Mouse (Mus musculus): ENCODE measurements around the gene Ppm1h. TPM values are rescaled to one million over a fixed set of nuclear protein-coding genes. Genes with fewer than 3 reads are reported as not detected.

Ppm1h gene
- polyA plus RNA-seq (2015; fragmentation: Nextera tagmentation; extraction: Ambion mirVana): 7.1 and 7.6 TPM in 2 replicates

- ATAC-seq (ENCODE audit: borderline replicate concordance, extremely low read depth, low FRiP score, low TSS enrichment): peak; percentile 85
- WGBS: under 1% methylated on average over 72 of the region's 94 CpGs
- H3K9ac ChIP-seq: peak within 1 kb of the TSS; percentile 83
- peak within 1 kb of the TSS; percentile 84 for H3K4me3 ChIP-seq
- H3K36me3 ChIP-seq: no peaks in the 10 kb centered on the region
- H3K27ac ChIP-seq: peak within 1 kb of the TSS; percentile 66
- peak within 1 kb of the TSS; percentile 91 for H3K4me2 ChIP-seq
- no peaks in the 10 kb centered on the region for H3K9me3 ChIP-seq
- H3K27me3 ChIP-seq: peaks cover 24% of the 10 kb centered on the region
- peaks cover 13% of the 10 kb centered on the region; the same call in 1 of the 2 replicates for H3K4me1 ChIP-seq
These were observed at the start of gene Ppm1h for GRCm38 (mm10) chr10:122678541-122679436. Gene Ppm1h, plus strand, starts transcription at chr10:122678762.

GRCm38 (mm10) chr10:122629003-122629402, 49.6 kb upstream of the Ppm1h start:
- WGBS: 45% methylated on average over 4 of the region's 4 CpGs
- Histone ChIP-seq H3K4me1 (no peaks in the 10 kb centered on the region), H3K9ac (no peak overlapping the region), H3K27ac (no peak overlapping the region), H3K4me3 (no peak overlapping the region), H3K36me3 (no peaks in the 10 kb centered on the region), H3K27me3 (no peaks in the 10 kb centered on the region), H3K9me3 (no peaks in the 10 kb centered on the region), H3K4me2 (no peak overlapping the region)
- no peak for ATAC-seq (ENCODE audit: borderline replicate concordance, extremely low read depth, low FRiP score, low TSS enrichment)

DNA sequence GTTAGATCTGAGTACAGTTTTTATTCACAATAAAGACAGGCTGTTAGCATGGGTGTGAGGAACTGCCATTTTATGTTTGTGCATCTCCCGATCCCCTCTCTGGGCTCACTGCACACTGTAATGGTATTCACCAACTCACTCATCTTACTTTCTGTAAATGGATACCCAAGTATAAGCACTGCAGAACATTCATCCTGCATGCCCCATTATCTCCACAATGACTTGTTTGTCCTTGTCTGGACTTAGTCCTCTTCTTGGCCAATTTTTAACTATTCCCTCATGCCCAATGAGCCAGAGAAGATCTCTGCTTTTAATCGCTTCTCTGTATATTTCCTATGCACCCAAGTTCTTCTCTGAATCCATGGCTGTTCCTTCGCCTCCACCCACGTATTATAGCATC, 38.7 kb upstream of the Ppm1h start:
- ATAC-seq (ENCODE audit: borderline replicate concordance, extremely low read depth, low FRiP score, low TSS enrichment): no peak
- Histone ChIP-seq H3K36me3 (no peaks in the 10 kb centered on the region), H3K4me1 (no peaks in the 10 kb centered on the region), H3K27ac (no peak overlapping the region), H3K4me2 (no peak overlapping the region), H3K27me3 (no peaks in the 10 kb centered on the region), H3K9ac (no peak overlapping the region), H3K4me3 (no peak overlapping the region), H3K9me3 (no peaks in the 10 kb centered on the region)
- 84% methylated on average over 4 of the region's 4 CpGs for WGBS

- Histone ChIP-seq H3K9ac (no peak overlapping the region), H3K36me3 (no peaks in the 10 kb centered on the region), H3K27ac (no peak overlapping the region), H3K4me3 (no peak overlapping the region), H3K4me1 (no peaks in the 10 kb centered on the region), H3K4me2 (no peak overlapping the region), H3K9me3 (no peaks in the 10 kb centered on the region), H3K27me3 (no peaks in the 10 kb centered on the region)
- 70% methylated on average over 8 of the region's 8 CpGs for WGBS
- ATAC-seq (ENCODE audit: borderline replicate concordance, extremely low read depth, low FRiP score, low TSS enrichment): no peak
These were observed 37.2 kb upstream of the Ppm1h start for GRCm38 (mm10) chr10:122641263-122641795.

DNA sequence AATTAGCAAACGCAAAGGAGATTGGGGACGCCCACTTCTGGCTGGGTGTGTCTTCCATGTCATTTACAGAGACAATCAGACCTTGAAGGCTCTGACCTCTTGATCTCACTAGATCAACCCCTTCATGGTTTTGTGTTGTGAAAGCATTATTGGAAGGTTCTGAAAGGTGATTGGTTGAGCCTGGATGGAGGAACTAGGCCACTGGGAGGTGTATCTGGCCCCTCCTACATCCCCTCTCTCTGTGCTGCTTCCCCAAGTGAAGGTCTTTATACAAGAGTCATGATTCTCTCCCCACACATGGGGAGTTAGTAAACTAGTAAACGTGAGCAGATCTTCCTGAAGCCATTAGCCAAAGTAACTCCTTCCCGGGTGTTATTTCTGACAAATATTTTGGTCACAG, 36.4 kb upstream of the Ppm1h start:
- Histone ChIP-seq H3K9me3 (no peaks in the 10 kb centered on the region), H3K4me2 (no peak overlapping the region), H3K27me3 (no peaks in the 10 kb centered on the region), H3K4me1 (no peaks in the 10 kb centered on the region), H3K9ac (no peak overlapping the region), H3K27ac (no peak overlapping the region), H3K4me3 (no peak overlapping the region), H3K36me3 (no peaks in the 10 kb centered on the region)
- 84% methylated on average over 4 of the region's 4 CpGs for WGBS
- ATAC-seq (ENCODE audit: borderline replicate concordance, extremely low read depth, low FRiP score, low TSS enrichment): no peak

GRCm38 (mm10) chr10:122651932-122652331, 26.6 kb upstream of the Ppm1h start:
- no peaks in the 10 kb centered on the region for H3K9me3 ChIP-seq
- H3K27me3 ChIP-seq: no peaks in the 10 kb centered on the region
- no peaks in the 10 kb centered on the region for H3K36me3 ChIP-seq
- H3K27ac ChIP-seq: no peak overlapping the region
- H3K4me1 ChIP-seq: no peaks in the 10 kb centered on the region
- WGBS: 80% methylated on average over 4 of the region's 4 CpGs
- H3K4me3 ChIP-seq: no peak overlapping the region
- no peak for ATAC-seq (ENCODE audit: borderline replicate concordance, extremely low read depth, low FRiP score, low TSS enrichment)
- no peak overlapping the region for H3K9ac ChIP-seq
- no peak overlapping the region for H3K4me2 ChIP-seq

DNA sequence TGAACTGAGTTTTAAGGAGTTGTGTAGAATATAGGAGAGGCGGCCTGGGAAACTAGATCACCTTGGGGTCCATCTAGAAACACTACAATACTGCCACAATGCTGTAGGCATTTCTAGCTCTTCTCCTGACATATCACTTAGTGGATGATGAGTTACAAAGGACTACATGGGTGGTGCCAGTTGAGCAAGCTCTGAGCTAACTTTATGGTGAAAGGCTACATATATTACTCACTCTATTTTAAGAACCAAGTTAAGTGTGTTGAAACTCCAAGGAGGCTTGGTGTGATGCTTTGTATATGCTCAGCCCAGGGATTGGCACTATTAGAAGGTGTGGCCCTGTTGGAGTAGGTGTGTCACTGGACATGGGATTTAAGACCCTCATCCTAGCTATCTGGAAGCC, 26.0 kb upstream of the Ppm1h start:
- H3K27ac ChIP-seq: no peak overlapping the region
- ATAC-seq (ENCODE audit: borderline replicate concordance, extremely low read depth, low FRiP score, low TSS enrichment): no peak
- H3K36me3 ChIP-seq: no peaks in the 10 kb centered on the region
- H3K4me3 ChIP-seq: no peak overlapping the region
- 90% methylated on average over 1 of the region's 1 CpGs for WGBS
- no peak overlapping the region for H3K9ac ChIP-seq
- no peaks in the 10 kb centered on the region for H3K27me3 ChIP-seq
- no peak overlapping the region for H3K4me2 ChIP-seq
- no peaks in the 10 kb centered on the region for H3K9me3 ChIP-seq
- no peaks in the 10 kb centered on the region for H3K4me1 ChIP-seq

- 81% methylated on average over 1 of the region's 1 CpGs for WGBS
These were observed 12.9 kb upstream of the Ppm1h start for GRCm38 (mm10) chr10:122665652-122666051.

GRCm38 (mm10) chr10:122671253-122671652, 7.3 kb upstream of the Ppm1h start:
- no peak overlapping the region for H3K27ac ChIP-seq
- H3K36me3 ChIP-seq: no peaks in the 10 kb centered on the region
- no peak overlapping the region for H3K4me3 ChIP-seq
- no peaks in the 10 kb centered on the region for H3K4me1 ChIP-seq
- no peaks in the 10 kb centered on the region for H3K27me3 ChIP-seq
- H3K4me2 ChIP-seq: no peak overlapping the region
- H3K9ac ChIP-seq: no peak overlapping the region
- no peak for ATAC-seq (ENCODE audit: borderline replicate concordance, extremely low read depth, low FRiP score, low TSS enrichment)
- H3K9me3 ChIP-seq: no peaks in the 10 kb centered on the region
- 84% methylated on average over 2 of the region's 2 CpGs for WGBS

More at GRCm38 (mm10) chr10:122665652-122666051, 12.9 kb upstream of the Ppm1h start:
- no peak for ATAC-seq (ENCODE audit: borderline replicate concordance, extremely low read depth, low FRiP score, low TSS enrichment)
- no peak overlapping the region for H3K4me2 ChIP-seq
- H3K27me3 ChIP-seq: no peaks in the 10 kb centered on the region
- H3K36me3 ChIP-seq: no peaks in the 10 kb centered on the region
- H3K4me3 ChIP-seq: no peak overlapping the region
- H3K9me3 ChIP-seq: no peaks in the 10 kb centered on the region
- no peak overlapping the region for H3K27ac ChIP-seq
- H3K9ac ChIP-seq: no peak overlapping the region
- H3K4me1 ChIP-seq: no peaks in the 10 kb centered on the region

GRCm38 (mm10) chr10:122672044-122672443, 6.5 kb upstream of the Ppm1h start:
- no peak for ATAC-seq (ENCODE audit: borderline replicate concordance, extremely low read depth, low FRiP score, low TSS enrichment)
- no peaks in the 10 kb centered on the region for H3K27me3 ChIP-seq
- H3K9ac ChIP-seq: no peak overlapping the region
- H3K27ac ChIP-seq: no peak overlapping the region
- no peak overlapping the region for H3K4me3 ChIP-seq
- H3K9me3 ChIP-seq: no peaks in the 10 kb centered on the region
- 87% methylated on average over 4 of the region's 4 CpGs for WGBS
- no peaks in the 10 kb centered on the region for H3K36me3 ChIP-seq
- H3K4me1 ChIP-seq: no peaks in the 10 kb centered on the region
- H3K4me2 ChIP-seq: no peak overlapping the region

GRCm38 (mm10) chr10:122679437-122680045, 979 bp downstream of the Ppm1h start:
- peaks cover 13% of the 10 kb centered on the region; the same call in 1 of the 2 replicates for H3K4me1 ChIP-seq
- peaks cover 24% of the 10 kb centered on the region for H3K27me3 ChIP-seq
- peak overlapping the region; percentile 66; the same call in 1 of the 2 replicates for H3K27ac ChIP-seq
- H3K4me3 ChIP-seq: peak overlapping the region; percentile 84
- peak overlapping the region; percentile 91 for H3K4me2 ChIP-seq
- under 1% methylated on average over 33 of the region's 33 CpGs for WGBS
- H3K9ac ChIP-seq: peak overlapping the region; percentile 83
- peak; percentile 72 for ATAC-seq (ENCODE audit: borderline replicate concordance, extremely low read depth, low FRiP score, low TSS enrichment)
- no peaks in the 10 kb centered on the region for H3K36me3 ChIP-seq
- no peaks in the 10 kb centered on the region for H3K9me3 ChIP-seq

All from lung, embryonic 15.5 days (tissue).